Mouse (Mus musculus) G1E-ER4 (cell line): ENCODE results near the gene Fars2. TPM values are rescaled to one million over a fixed set of nuclear protein-coding genes. Genes with fewer than 3 reads are reported as not detected.

Experiments used
- GATA1 ChIP-seq: IDR thresholded peaks from one replicate; pipeline ENCODE4 v1.8.0; 2012; ENCODE audit warnings: low read length, inconsistent platforms
- polyA plus RNA-seq: library from polyadenylated mRNA; stranded (reverse); fragments of >175 nt; gene quantifications from 2 replicates; pipeline ENCODE4 v1.2.3, GENCODE M21; 2012

The Fars2 gene
- polyA plus RNA-seq, 1 experiment, result 60.7 TPM

DNA sequence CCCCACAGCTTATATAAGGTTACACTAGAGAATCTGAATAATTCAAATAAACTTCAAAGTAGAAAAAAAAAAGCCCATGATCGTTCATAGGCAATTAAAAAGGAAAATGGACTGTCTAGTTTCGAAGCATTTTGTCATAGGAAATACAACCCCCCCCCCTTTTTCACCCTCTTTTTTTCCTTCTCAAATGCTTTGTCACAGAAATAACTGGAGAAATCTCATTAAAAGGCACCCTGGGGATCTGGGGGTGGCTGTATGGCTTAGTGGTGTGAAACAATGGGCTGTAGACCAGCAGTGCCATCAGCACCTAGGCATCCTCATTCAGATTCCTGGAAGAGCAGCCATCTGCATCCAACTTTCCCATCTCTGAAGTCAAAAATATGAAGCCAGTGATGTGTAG, 64.0 kb downstream of the Fars2 start:
- TF ChIP-seq GATA1, result no peak

GRCm38 (mm10) chr13:36190577-36190976, 73.4 kb downstream of the Fars2 start:
- TF ChIP-seq GATA1, result no peak

DNA sequence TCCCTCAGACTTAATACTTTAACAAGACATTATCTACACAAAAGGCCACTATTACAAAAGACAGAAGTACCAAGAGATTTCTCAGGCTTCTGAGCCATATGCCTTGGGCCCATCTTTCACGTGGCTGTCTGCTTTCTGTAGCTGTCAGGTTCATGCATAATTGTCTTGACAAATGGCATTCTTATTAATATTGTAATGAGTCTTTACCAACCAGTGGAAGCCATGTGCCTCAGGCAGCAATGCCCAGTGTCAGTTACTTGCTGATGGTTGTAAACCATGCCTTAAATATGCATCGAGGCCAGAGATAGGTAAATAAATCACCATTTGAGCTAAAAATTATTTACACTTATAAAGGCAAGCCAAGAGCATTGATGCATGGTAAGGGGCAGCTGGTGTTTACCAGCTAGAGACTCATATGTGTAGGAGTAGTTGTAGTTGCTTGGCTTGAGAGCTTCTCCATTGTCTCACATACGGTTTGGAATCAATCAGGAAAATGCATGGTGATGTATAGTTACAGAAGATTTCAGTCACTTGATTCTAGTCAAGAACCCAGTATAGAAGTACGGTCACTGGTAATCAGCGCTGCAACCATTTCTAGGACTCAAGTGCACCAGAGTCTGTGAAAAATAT, 76.4 kb downstream of the Fars2 start:
- TF ChIP-seq GATA1, result no peak

GRCm38 (mm10) chr13:36199288-36199687, 82.1 kb downstream of the Fars2 start:
- TF ChIP-seq GATA1, result no peak

GRCm38 (mm10) chr13:36200453-36200852, 83.2 kb downstream of the Fars2 start:
- no peak for TF ChIP-seq GATA1

DNA sequence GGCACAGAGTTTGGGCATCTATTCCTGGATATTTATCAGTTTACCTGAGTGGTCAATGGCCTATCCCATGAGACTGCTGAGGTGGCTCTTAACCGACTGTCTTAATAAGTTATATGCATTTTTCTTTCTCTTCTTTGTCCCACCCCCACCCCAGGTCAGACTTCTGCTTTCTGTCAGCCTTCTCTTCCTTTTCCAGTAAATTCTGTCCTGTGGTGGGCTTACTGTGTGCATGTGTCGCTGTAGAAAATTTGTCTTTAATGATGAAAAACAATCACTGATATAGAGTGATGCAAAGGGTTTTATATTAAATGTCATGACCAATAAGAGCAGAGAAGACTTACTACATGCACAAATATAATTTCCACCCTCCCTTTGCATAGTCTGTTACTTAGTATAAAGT, 85.3 kb downstream of the Fars2 start:
- TF ChIP-seq GATA1, result no peak

- TF ChIP-seq GATA1, result no peak
Observed at GRCm38 (mm10) chr13:36203014-36203413, 85.8 kb downstream of the Fars2 start.

DNA sequence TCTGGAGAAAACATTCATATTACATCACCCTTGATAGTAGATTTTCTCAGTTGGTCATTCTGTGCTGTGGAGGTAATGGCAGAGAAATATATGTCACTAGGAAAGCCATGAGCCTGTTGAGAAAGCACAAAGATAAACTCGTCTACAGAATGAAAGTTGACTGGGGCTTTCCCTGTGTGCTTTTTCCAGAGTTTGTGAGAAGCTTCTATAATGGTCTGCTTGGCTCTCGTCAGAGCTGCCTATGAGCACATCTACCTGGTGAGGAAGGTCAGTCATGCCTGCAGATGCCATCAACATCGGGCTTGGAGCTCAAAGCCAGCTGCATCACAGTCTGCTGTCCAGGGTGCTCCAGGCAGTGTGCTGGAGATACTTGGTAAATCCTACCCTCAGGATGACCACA, 87.1 kb downstream of the Fars2 start:
- TF ChIP-seq GATA1, result no peak

DNA sequence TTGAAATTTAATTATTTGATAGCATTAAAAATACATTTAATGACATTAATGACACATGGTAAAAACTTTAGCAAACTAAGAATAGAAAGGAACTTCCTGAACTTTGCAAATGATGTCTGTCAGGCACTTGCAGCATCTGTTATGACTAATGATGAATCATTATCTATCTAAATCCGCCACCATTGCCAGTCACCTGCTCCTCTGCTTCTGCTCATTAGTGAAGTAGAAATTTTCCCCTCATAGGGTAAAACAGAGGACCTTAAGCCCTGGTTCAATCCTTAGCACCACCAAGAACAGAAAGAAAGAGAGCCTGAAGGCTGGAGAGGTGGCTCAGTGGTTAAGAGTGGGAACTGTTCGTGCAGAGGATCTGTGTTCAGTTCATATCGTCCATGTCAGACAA, 93.8 kb downstream of the Fars2 start:
- no peak for TF ChIP-seq GATA1

- no peak for TF ChIP-seq GATA1
Observed at GRCm38 (mm10) chr13:36214056-36214455, 96.8 kb downstream of the Fars2 start.

- no peak for TF ChIP-seq GATA1
Observed at GRCm38 (mm10) chr13:36216005-36216404, 98.8 kb downstream of the Fars2 start.

GRCm38 (mm10) chr13:36218347-36218746, 101.1 kb downstream of the Fars2 start:
- TF ChIP-seq GATA1, result no peak

- TF ChIP-seq GATA1, result no peak
Observed at GRCm38 (mm10) chr13:36219506-36219905, 102.3 kb downstream of the Fars2 start.

DNA sequence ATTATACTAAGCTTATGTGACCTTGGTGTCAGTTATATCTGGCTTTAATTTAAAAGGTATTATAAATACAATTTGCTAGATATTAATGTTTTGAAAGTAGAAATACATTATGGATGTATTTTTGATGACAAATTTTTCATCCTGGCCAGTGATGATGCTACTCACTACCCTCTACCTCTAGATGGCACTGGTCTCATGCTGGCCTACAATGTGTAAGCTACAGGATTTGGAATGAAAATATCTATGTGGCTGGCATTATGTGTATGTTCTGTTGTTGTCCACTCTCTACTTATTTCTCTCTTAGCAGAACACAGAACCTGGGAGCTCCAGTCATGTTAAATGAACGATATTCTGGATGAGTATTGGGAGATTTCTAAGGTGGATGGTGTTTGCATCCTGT, 104.7 kb downstream of the Fars2 start:
- TF ChIP-seq GATA1, result no peak

DNA sequence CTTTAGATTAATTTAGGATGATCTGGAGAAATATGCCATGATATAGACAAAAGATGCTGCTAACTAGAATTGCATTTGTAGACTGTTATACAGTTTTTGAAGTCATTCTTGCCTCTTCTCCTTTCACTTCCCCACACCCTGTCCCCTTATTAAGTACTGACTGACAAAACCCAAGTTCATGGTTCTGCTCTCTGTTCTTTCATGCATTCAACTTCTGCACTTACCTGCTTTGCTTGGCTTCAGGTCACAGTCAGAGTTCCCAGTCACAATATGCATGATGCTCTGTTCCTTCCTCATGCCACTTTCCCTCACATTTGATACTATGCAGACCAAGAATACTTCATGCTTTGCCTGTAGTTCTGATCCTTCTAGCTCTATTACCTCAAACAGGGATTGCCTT, 105.5 kb downstream of the Fars2 start:
- no peak for TF ChIP-seq GATA1

DNA sequence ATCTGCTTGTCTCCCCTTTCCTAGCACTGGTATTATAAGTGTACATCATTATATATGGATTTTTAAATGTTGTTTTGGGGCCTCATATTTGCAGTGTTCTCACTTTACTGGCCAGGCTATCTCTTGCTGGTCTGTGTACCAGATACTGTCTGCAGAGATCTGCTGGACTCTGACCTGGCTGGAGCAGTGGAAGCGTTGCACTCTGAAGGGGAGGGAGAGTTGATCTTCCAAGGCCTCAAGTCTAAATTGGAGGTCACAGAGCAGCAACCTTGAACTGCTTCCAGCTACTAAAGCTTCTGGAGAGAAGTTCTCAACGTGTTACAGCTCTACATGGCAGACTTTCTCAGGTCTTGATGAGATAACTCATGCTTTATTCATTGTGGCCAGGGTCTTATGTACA, 107.2 kb downstream of the Fars2 start:
- no peak for TF ChIP-seq GATA1

DNA sequence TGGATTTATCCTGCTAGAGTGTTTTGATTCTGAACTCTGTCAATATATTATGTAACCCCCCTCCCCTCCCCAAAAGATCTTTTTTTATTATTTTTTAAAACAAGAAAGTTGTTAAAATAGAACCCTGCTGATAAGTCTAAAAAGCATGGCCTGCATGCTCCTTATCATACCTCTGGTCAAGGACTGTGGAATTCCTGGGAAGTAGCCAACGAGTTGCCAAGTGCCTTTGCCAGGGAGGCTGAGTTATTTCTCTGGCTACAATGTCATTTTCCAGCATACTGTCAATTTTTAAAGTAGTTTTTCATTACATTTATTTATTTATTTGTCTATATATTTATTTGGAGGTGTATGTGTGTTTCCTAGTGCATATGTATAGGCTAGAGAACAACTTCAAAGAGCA, 125.0 kb downstream of the Fars2 start:
- no peak for TF ChIP-seq GATA1

DNA sequence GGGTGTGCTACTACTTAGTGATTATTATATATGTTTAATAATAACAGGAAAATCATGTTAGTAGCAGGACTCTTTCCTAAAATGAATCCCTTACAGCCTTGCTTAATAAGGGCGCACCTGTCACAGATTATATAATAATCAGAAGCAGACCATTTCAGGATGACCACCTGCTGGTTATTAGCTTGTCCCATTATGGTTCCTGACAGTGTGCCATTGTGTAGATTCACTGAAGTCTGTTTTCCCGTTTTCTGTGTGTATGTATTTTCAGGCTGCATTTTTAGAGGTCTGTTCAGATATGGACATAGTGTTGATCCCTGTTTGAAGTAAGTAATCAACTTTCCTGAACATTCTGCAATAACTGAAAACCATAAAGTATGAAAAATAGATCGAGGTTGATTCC, 136.7 kb downstream of the Fars2 start:
- no peak for TF ChIP-seq GATA1
